Mouse (Mus musculus) hindbrain, embryonic 15.5 days (tissue): ENCODE data around the gene Olfr1168. TPM values are rescaled to one million over a fixed set of nuclear protein-coding genes. Genes with fewer than 3 reads are reported as not detected.
"Not testable (repeated sequence)": the region's sequence is repeated elsewhere in the genome, so short reads cannot be mapped to it uniquely, and the experiment has no call there.

Source experiments
- ATAC-seq: fragments of 200-750 bp; cut with Nextera tagmentation; 2 replicates; pipeline ENCODE4 v1.8.0; 2017; ENCODE audit warnings: low read depth, moderate number of reproducible peaks, moderate TSS enrichment; ENCODE audit not compliant: low FRiP score
- H3K27ac ChIP-seq: fragments of 300-500 bp; sonication (generic); replicated peaks from 2 replicates; pipeline ENCODE4 v1.5.1; 2015; ENCODE audit warnings: mild to moderate bottlenecking, inconsistent platforms
- H3K27me3 ChIP-seq: fragments of 300-500 bp; sonication (generic); 2 replicates; pipeline ENCODE4 v1.6.1; 2015; ENCODE audit warnings: control low read depth, inconsistent platforms
- H3K36me3 ChIP-seq: fragments of 300-500 bp; sonication (generic); 2 replicates; pipeline ENCODE4 v1.6.1; 2015; ENCODE audit warnings: control low read depth, inconsistent platforms
- H3K4me1 ChIP-seq: fragments of 300-500 bp; sonication (generic); replicated peaks from 2 replicates; pipeline ENCODE4 v1.6.1; 2015; ENCODE audit warnings: control low read depth, inconsistent platforms
- H3K4me2 ChIP-seq: fragments of 300-500 bp; sonication (generic); 2 replicates; pipeline ENCODE4 v1.6.1; 2015; ENCODE audit warnings: moderate library complexity, mild to moderate bottlenecking, inconsistent platforms
- H3K4me3 ChIP-seq: fragments of 300-500 bp; sonication (generic); 2 replicates; pipeline ENCODE4 v1.5.1; 2015; ENCODE audit warnings: mild to moderate bottlenecking, inconsistent platforms
- H3K9ac ChIP-seq: fragments of 300-500 bp; sonication (generic); 2 replicates; pipeline ENCODE4 v1.6.1; 2015; ENCODE audit warnings: inconsistent platforms
- H3K9me3 ChIP-seq: fragments of 300-500 bp; sonication (generic); 2 replicates; pipeline ENCODE4 v1.6.1; 2016; ENCODE audit warnings: control low read depth, inconsistent platforms
- WGBS: fragments of 180-500 bp; shearing (Covaris S2); methylation state at CpG from one replicate; pipeline ENCODE4 v1.1.7; 2015; 5-methylcytosine and 5-hydroxymethylcytosine counted together
- polyA plus RNA-seq: library from polyadenylated mRNA; unstranded; fragments of >200 nt; fragmentation: Nextera tagmentation; extraction: Ambion mirVana; gene quantifications from 2 replicates; pipeline ENCODE4 v1.2.1, GENCODE M21; 2015

The Olfr1168 gene
- not detected in 2 replicates for polyA plus RNA-seq

DNA sequence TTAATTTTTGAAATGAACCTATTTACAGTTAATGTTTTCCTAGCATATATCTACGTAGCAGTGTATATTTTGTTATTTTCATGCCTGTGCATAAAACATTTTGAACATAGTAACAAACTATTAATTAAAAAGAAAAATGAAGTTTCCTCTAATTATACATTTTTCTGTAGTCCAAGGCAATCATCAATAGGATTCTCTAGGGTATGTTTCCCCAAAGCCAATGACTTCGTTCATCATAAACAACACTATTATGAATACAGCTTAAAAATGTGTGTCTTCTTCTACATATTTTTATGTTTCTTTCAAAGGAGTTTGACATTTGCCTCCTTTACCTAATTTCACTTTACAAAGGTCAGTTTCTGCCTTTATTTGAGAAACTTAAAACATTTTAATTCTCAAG is at the start of gene Olfr1168:
Gene Olfr1168, plus strand, starts transcription at position 301 of the 400 bp plus-strand sequence.
- no peaks in the 10 kb centered on the region for H3K4me1 ChIP-seq
- 89% methylated on average over 2 of the region's 2 CpGs for WGBS
- no peak within 1 kb of the TSS for H3K9ac ChIP-seq
- H3K4me2 ChIP-seq, result no peak within 1 kb of the TSS
- no peak within 1 kb of the TSS for H3K4me3 ChIP-seq
- H3K9me3 ChIP-seq, result no peaks in the 10 kb centered on the region
- no peak for ATAC-seq
- H3K27ac ChIP-seq, result no peak within 1 kb of the TSS
- H3K27me3 ChIP-seq, result no peaks in the 10 kb centered on the region
- no peaks in the 10 kb centered on the region for H3K36me3 ChIP-seq

DNA sequence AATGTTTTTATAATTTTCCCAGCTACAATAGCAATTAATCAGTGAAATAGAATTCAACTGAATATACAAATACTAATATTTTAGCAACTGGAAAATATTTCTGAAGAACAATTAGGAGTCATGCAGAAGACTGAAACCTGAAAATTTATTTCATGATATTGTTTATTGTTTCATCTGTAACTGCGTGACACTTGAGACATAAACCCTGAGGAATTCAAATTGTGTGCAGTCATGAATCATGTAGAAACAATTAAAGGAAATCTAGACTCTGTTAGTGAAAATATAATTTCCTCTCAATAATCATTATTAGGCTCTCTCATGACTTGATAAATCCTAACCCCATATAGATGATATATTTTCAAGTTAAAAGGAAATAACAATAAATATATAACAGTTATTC is 26.6 kb upstream of the Olfr1168 start, which contains the start of gene Olfr1167:
Gene Olfr1167, minus strand, starts transcription at position 101 of the 400 bp plus-strand sequence.
- H3K9ac ChIP-seq, H3K36me3 ChIP-seq, H3K27me3 ChIP-seq, ATAC-seq, H3K4me3 ChIP-seq, H3K4me2 ChIP-seq, H3K9me3 ChIP-seq, H3K4me1 ChIP-seq, H3K27ac ChIP-seq: not testable (repeated sequence)
- WGBS, result 88% methylated on average over 1 of the region's 1 CpGs

DNA sequence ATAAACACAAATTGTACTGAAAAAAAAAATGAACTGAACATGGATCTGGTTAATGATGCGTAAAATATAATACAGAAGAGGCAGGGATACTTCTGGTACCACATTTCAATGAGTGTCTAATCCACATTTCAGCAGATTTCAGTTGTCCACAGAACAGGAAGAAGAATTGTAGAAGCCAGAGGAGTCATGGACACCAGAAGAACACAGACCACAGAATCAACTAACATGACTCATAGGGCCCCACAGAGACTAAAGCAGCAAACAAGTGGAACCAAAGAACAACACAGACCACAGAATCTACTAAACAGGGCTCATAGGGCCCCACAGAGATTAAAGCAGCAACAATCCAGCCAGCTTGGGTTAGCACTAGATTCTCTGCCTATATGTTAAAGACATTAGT is 39.1 kb downstream of the Olfr1168 start:
- no peak overlapping the region for H3K4me3 ChIP-seq
- H3K4me2 ChIP-seq, result no peak overlapping the region
- no peaks in the 10 kb centered on the region for H3K27me3 ChIP-seq
- no peaks in the 10 kb centered on the region for H3K9me3 ChIP-seq
- ATAC-seq, result no peak
- WGBS, result 91% methylated on average over 1 of the region's 1 CpGs
- no peak overlapping the region for H3K27ac ChIP-seq
- no peaks in the 10 kb centered on the region for H3K36me3 ChIP-seq
- no peaks in the 10 kb centered on the region for H3K4me1 ChIP-seq
- H3K9ac ChIP-seq, result no peak overlapping the region

DNA sequence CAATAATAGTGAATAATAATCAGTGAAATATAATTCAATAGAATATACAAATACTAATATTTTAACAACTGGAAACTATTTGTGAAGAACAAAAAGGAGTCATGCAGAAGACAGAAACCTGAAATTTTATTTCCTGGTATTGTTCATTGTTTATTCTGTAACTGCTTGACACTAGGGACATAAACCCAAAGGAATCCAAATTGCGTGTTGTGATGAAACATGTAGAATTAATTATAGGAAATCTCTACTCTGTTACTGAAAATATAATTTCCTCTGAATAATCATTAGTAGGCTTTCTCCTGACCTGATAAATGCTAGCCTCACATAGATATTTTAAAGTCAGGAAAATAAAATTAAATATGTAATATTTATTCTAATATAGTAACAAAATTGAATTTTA is 46.6 kb downstream of the Olfr1168 start, which contains the start of gene Olfr1170:
Gene Olfr1170, minus strand, starts transcription at position 101 of the 400 bp plus-strand sequence.
- no peak within 1 kb of the TSS for H3K27ac ChIP-seq
- H3K4me1 ChIP-seq, result no peaks in the 10 kb centered on the region
- H3K36me3 ChIP-seq, result no peaks in the 10 kb centered on the region
- no peak within 1 kb of the TSS for H3K4me3 ChIP-seq
- no peak within 1 kb of the TSS for H3K9ac ChIP-seq
- H3K4me2 ChIP-seq, result no peak within 1 kb of the TSS
- H3K9me3 ChIP-seq, result no peaks in the 10 kb centered on the region
- 72% methylated on average over 1 of the region's 1 CpGs for WGBS
- ATAC-seq, result no peak
- H3K27me3 ChIP-seq, result no peaks in the 10 kb centered on the region

Other genes with a start within 250 kb of the Olfr1168 start
- not detected in 2 replicates for gene Olfr1155, start 236.7 kb upstream of the Olfr1168 start, polyA plus RNA-seq
- gene Olfr1156, start 228.8 kb upstream of the Olfr1168 start, polyA plus RNA-seq, result not detected in 2 replicates
- gene Olfr1157, start 213.6 kb upstream of the Olfr1168 start, polyA plus RNA-seq, result not detected in 2 replicates
- gene Olfr74, start 207.2 kb upstream of the Olfr1168 start, polyA plus RNA-seq, result not detected in 2 replicates
- not detected in 2 replicates for gene Olfr1158, start 191.8 kb upstream of the Olfr1168 start, polyA plus RNA-seq
- not detected in 2 replicates for gene Olfr1160, start 173.6 kb upstream of the Olfr1168 start, polyA plus RNA-seq
- gene Olfr1161, start 159.1 kb upstream of the Olfr1168 start, polyA plus RNA-seq, result not detected in 2 replicates
- not detected in 2 replicates for gene Olfr73, start 144.2 kb upstream of the Olfr1168 start, polyA plus RNA-seq
- not detected in 2 replicates for gene Olfr1162, start 130.8 kb upstream of the Olfr1168 start, polyA plus RNA-seq
- gene Olfr1163, start 110.0 kb upstream of the Olfr1168 start, polyA plus RNA-seq, result not detected in 2 replicates
- not detected in 2 replicates for gene Olfr1164, start 87.9 kb upstream of the Olfr1168 start, polyA plus RNA-seq
- not detected in 2 replicates for gene Olfr1166, start 53.6 kb upstream of the Olfr1168 start, polyA plus RNA-seq
- not detected in 2 replicates for gene Olfr1167, start 26.7 kb upstream of the Olfr1168 start, polyA plus RNA-seq
- not detected in 2 replicates for gene Olfr1170, start 46.5 kb downstream of the Olfr1168 start, polyA plus RNA-seq
- not detected in 2 replicates for gene Olfr1173, start 98.0 kb downstream of the Olfr1168 start, polyA plus RNA-seq
- gene Olfr1174-ps, start 133.3 kb downstream of the Olfr1168 start, polyA plus RNA-seq, result not detected in 2 replicates
- not detected in 2 replicates for gene Olfr1175-ps, start 145.3 kb downstream of the Olfr1168 start, polyA plus RNA-seq
- not detected in 2 replicates for gene Olfr1176, start 154.8 kb downstream of the Olfr1168 start, polyA plus RNA-seq
- gene Olfr1177-ps, start 164.6 kb downstream of the Olfr1168 start, polyA plus RNA-seq, result not detected in 2 replicates
- gene Olfr1178, start 205.2 kb downstream of the Olfr1168 start, polyA plus RNA-seq, result not detected in 2 replicates
- gene Olfr1179, start 224.6 kb downstream of the Olfr1168 start, polyA plus RNA-seq, result not detected in 2 replicates
- not detected in 2 replicates for gene Olfr1180, start 237.3 kb downstream of the Olfr1168 start, polyA plus RNA-seq
- gene Olfr1181, start 244.3 kb downstream of the Olfr1168 start, polyA plus RNA-seq, result not detected in 2 replicates